Mouse (Mus musculus): ENCODE results near the gene Vcl.

The Vcl gene

GRCm38 (mm10) chr14:21018977-21019376 lies 89.8 kb downstream of the Vcl start:
- DNase-seq, result peak; percentile 57

- DNase-seq, result peak; percentile 11
Measured at GRCm38 (mm10) chr14:21020435-21020834, 91.2 kb downstream of the Vcl start.

- DNase-seq, result no peak
Measured at GRCm38 (mm10) chr14:21027542-21027941, 98.3 kb downstream of the Vcl start.

GRCm38 (mm10) chr14:21029025-21029659 lies 99.9 kb downstream of the Vcl start:
- DNase-seq, result no peak

- DNase-seq, result no peak
Measured at GRCm38 (mm10) chr14:21031783-21032511, 102.7 kb downstream of the Vcl start.

GRCm38 (mm10) chr14:21034271-21034670 lies 105.1 kb downstream of the Vcl start:
- DNase-seq, result no peak

- DNase-seq, result no peak
Measured at GRCm38 (mm10) chr14:21034791-21035190, 105.6 kb downstream of the Vcl start.

GRCm38 (mm10) chr14:21039077-21039476 lies 109.9 kb downstream of the Vcl start:
- no peak for DNase-seq

- DNase-seq, result no peak
Measured at GRCm38 (mm10) chr14:21039623-21040022, 110.4 kb downstream of the Vcl start.

GRCm38 (mm10) chr14:21047840-21048239 lies 118.6 kb downstream of the Vcl start:
- no peak for DNase-seq

- DNase-seq, result peak; percentile 45
Measured at GRCm38 (mm10) chr14:21048879-21049278, 119.7 kb downstream of the Vcl start.

GRCm38 (mm10) chr14:21050734-21051133 lies 121.5 kb downstream of the Vcl start:
- DNase-seq, result peak; percentile 42

GRCm38 (mm10) chr14:21051380-21052111 lies 122.3 kb downstream of the Vcl start:
- DNase-seq, result no peak

- DNase-seq, result peak; percentile 92
Measured at GRCm38 (mm10) chr14:21052112-21052780, 123.0 kb downstream of the Vcl start, which contains the start of the genes Ap3m1 and Adk. Gene Ap3m1, minus strand, starts transcription at chr14:21052508. Gene Adk, plus strand, starts transcription at chr14:21052574.

GRCm38 (mm10) chr14:21052781-21053130 lies 123.6 kb downstream of the Vcl start:
- peak; percentile 83 for DNase-seq

- DNase-seq, result no peak
Measured at GRCm38 (mm10) chr14:21053151-21053550, 124.0 kb downstream of the Vcl start.

GRCm38 (mm10) chr14:21053586-21053985 lies 124.4 kb downstream of the Vcl start:
- peak; percentile 40 for DNase-seq

GRCm38 (mm10) chr14:21058972-21059371 lies 129.8 kb downstream of the Vcl start:
- DNase-seq, result no peak

- DNase-seq, result no peak
Measured at GRCm38 (mm10) chr14:21062766-21063513, 133.7 kb downstream of the Vcl start.

GRCm38 (mm10) chr14:21064321-21064720 lies 135.1 kb downstream of the Vcl start:
- DNase-seq, result no peak

GRCm38 (mm10) chr14:21065490-21066162 lies 136.4 kb downstream of the Vcl start:
- no peak for DNase-seq

- DNase-seq, result no peak
Measured at GRCm38 (mm10) chr14:21069594-21069993, 140.4 kb downstream of the Vcl start.
